Mouse (Mus musculus): Measurements from ENCODE around the gene Palld.

The Palld gene

GRCm38 (mm10) chr8:61730669-61731068, 171.8 kb downstream of the Palld start:
- no peak for DNase-seq (ENCODE audit: low spot score in 2 of 2)

GRCm38 (mm10) chr8:61725306-61726017, 177.0 kb downstream of the Palld start:
- no peak for DNase-seq (ENCODE audit: low spot score in 2 of 2)

GRCm38 (mm10) chr8:61722226-61722625, 180.3 kb downstream of the Palld start:
- DNase-seq (ENCODE audit: low spot score in 2 of 2): no peak

GRCm38 (mm10) chr8:61715351-61716125, 187.0 kb downstream of the Palld start:
- no peak for DNase-seq (ENCODE audit: low spot score in 2 of 2)

- DNase-seq (ENCODE audit: low spot score in 2 of 2): no peak
Observed at GRCm38 (mm10) chr8:61714293-61714831, 188.1 kb downstream of the Palld start.

- no peak for DNase-seq (ENCODE audit: low spot score in 2 of 2)
Observed at GRCm38 (mm10) chr8:61713195-61713990, 189.1 kb downstream of the Palld start.

- DNase-seq (ENCODE audit: low spot score in 2 of 2): no peak
Observed at GRCm38 (mm10) chr8:61712426-61712825, 190.1 kb downstream of the Palld start.

- no peak for DNase-seq (ENCODE audit: low spot score in 2 of 2)
Observed at GRCm38 (mm10) chr8:61708586-61709305, 193.7 kb downstream of the Palld start.

GRCm38 (mm10) chr8:61705491-61705890, 197.0 kb downstream of the Palld start:
- DNase-seq (ENCODE audit: low spot score in 2 of 2): no peak

GRCm38 (mm10) chr8:61702122-61702521, 200.4 kb downstream of the Palld start:
- DNase-seq (ENCODE audit: low spot score in 2 of 2): no peak

GRCm38 (mm10) chr8:61700932-61701681, 201.4 kb downstream of the Palld start:
- DNase-seq (ENCODE audit: low spot score in 2 of 2): no peak

- no peak for DNase-seq (ENCODE audit: low spot score in 2 of 2)
Observed at GRCm38 (mm10) chr8:61700298-61700697, 202.2 kb downstream of the Palld start.

- no peak for DNase-seq (ENCODE audit: low spot score in 2 of 2)
Observed at GRCm38 (mm10) chr8:61698959-61699358, 203.5 kb downstream of the Palld start.

GRCm38 (mm10) chr8:61697728-61698385, 204.6 kb downstream of the Palld start:
- no peak for DNase-seq (ENCODE audit: low spot score in 2 of 2)

- DNase-seq (ENCODE audit: low spot score in 2 of 2): no peak
Observed at GRCm38 (mm10) chr8:61696846-61697455, 205.5 kb downstream of the Palld start.

- DNase-seq (ENCODE audit: low spot score in 2 of 2): no peak
Observed at GRCm38 (mm10) chr8:61695416-61695815, 207.1 kb downstream of the Palld start.

GRCm38 (mm10) chr8:61692866-61693265, 209.6 kb downstream of the Palld start:
- DNase-seq (ENCODE audit: low spot score in 2 of 2): no peak

- no peak for DNase-seq (ENCODE audit: low spot score in 2 of 2)
Observed at GRCm38 (mm10) chr8:61692129-61692528, 210.4 kb downstream of the Palld start.

- DNase-seq (ENCODE audit: low spot score in 2 of 2): no peak
Observed at GRCm38 (mm10) chr8:61691391-61691790, 211.1 kb downstream of the Palld start.

- no peak for DNase-seq (ENCODE audit: low spot score in 2 of 2)
Observed at GRCm38 (mm10) chr8:61687071-61687470, 215.4 kb downstream of the Palld start.

Measured in urinary bladder, adult 18-20 months (tissue).